Mouse (Mus musculus) gastrocnemius, postnatal 4 days (tissue): Measurements from ENCODE around the gene Sik2. TPM values are rescaled to one million over a fixed set of nuclear protein-coding genes. Genes with fewer than 3 reads are reported as not detected.

ENCODE experiments used
- DNase-seq, 2 experiments: peaks; one replicate each; pipeline ENCODE4 v3.0.0; 2021 to 2022; ENCODE audit warnings: low spot score in 2 of 2, mixed read lengths in 2 of 2
- total RNA-seq, 2 experiments: library from RNA; stranded (reverse); gene quantifications; 2 replicates each; pipeline ENCODE4 v1.2.3; 2021

Sik2 gene
- total RNA-seq, 2 experiments from 2014 or later = 24.8 to 25.5 TPM

GRCm38 (mm10) chr9:50847606-50848368 lies 161.1 kb downstream of the Sik2 start:
- DNase-seq = no peak

GRCm38 (mm10) chr9:50847133-50847532 lies 161.7 kb downstream of the Sik2 start:
- DNase-seq = no peak

GRCm38 (mm10) chr9:50845547-50845946 lies 163.3 kb downstream of the Sik2 start:
- no peak for DNase-seq

GRCm38 (mm10) chr9:50845081-50845480 lies 163.8 kb downstream of the Sik2 start, which contains the start of gene Ppp2r1b:
Gene Ppp2r1b, plus strand, starts transcription at chr9:50845301.
- no peak for DNase-seq

Other genes with a start within 250 kb of the Sik2 start
- 1 to 10 TPM; 5.9 to 6.9 TPM for gene Fdxacb1, start 240.8 kb downstream of the Sik2 start, total RNA-seq
- 10 to 100 TPM; 15.0 to 16.3 TPM for gene Alg9, start 234.1 kb downstream of the Sik2 start, total RNA-seq
- gene 1110032A03Rik, start 233.6 kb downstream of the Sik2 start, total RNA-seq = 10 to 100 TPM; 15.9 to 16.9 TPM
- gene Ppp2r1b, start 163.8 kb downstream of the Sik2 start, total RNA-seq = 10 to 100 TPM; 16.8 to 17.7 TPM
- gene Btg4, start 51.8 kb upstream of the Sik2 start, total RNA-seq = not detected
- gene Layn, start 68.0 kb upstream of the Sik2 start, total RNA-seq = 1 to 10 TPM; 3.1 to 3.5 TPM
- gene 4833427G06Rik, start 93.0 kb upstream of the Sik2 start, total RNA-seq = not detected
- gene Gm32742, start 156.4 kb upstream of the Sik2 start, total RNA-seq = not detected
- under 1 TPM; 0.25 to 0.31 TPM for gene Pou2af1, start 204.6 kb upstream of the Sik2 start, total RNA-seq